Mouse (Mus musculus) heart, embryonic 12.5 days (tissue): ENCODE results near the gene Meiob. TPM values are rescaled to one million over a fixed set of nuclear protein-coding genes. Genes with fewer than 3 reads are reported as not detected.

Experiments
- ATAC-seq: fragments of 200-750 bp; cut with Nextera tagmentation; 2 replicates; pipeline ENCODE4 v1.8.0; 2017; ENCODE audit warnings: moderate TSS enrichment, moderate library complexity; ENCODE audit not compliant: insufficient number of reproducible peaks, low FRiP score
- H3K27ac ChIP-seq: fragments of 300-500 bp; sonication (generic); 2 replicates; pipeline ENCODE4 v1.5.1; 2016; ENCODE audit warnings: mild to moderate bottlenecking, moderate library complexity; ENCODE audit not compliant: poor library complexity, severe bottlenecking
- H3K27me3 ChIP-seq: fragments of 300-500 bp; sonication (generic); replicated peaks from 2 replicates; pipeline ENCODE4 v1.6.1; 2016; ENCODE audit warnings: mild to moderate bottlenecking, moderate library complexity
- H3K36me3 ChIP-seq: fragments of 300-500 bp; sonication (generic); 2 replicates; pipeline ENCODE4 v1.6.1; 2016; ENCODE audit warnings: mild to moderate bottlenecking, moderate library complexity
- H3K4me1 ChIP-seq: fragments of 300-500 bp; sonication (generic); replicated peaks from 2 replicates; pipeline ENCODE4 v1.6.1; 2016; ENCODE audit warnings: mild to moderate bottlenecking
- H3K4me2 ChIP-seq: fragments of 300-500 bp; sonication (generic); 2 replicates; pipeline ENCODE4 v1.6.1; 2016; ENCODE audit warnings: mild to moderate bottlenecking, moderate library complexity
- H3K4me3 ChIP-seq: fragments of 300-500 bp; sonication (generic); 2 replicates; pipeline ENCODE4 v1.5.1; 2016; ENCODE audit warnings: mild to moderate bottlenecking
- H3K9ac ChIP-seq: fragments of 300-500 bp; sonication (generic); 2 replicates; pipeline ENCODE4 v1.6.1; 2016; ENCODE audit warnings: mild to moderate bottlenecking, moderate library complexity
- H3K9me3 ChIP-seq: fragments of 300-500 bp; sonication (generic); replicated peaks from 2 replicates; pipeline ENCODE4 v1.6.1; 2016; ENCODE audit warnings: mild to moderate bottlenecking, moderate library complexity
- WGBS: fragments of 180-500 bp; shearing (Covaris S2); methylation state at CpG from one replicate; pipeline ENCODE4 v1.1.7; 2016; 5-methylcytosine and 5-hydroxymethylcytosine counted together
- polyA plus RNA-seq: library from polyadenylated mRNA; unstranded; fragments of >200 nt; fragmentation: Nextera tagmentation; extraction: Ambion mirVana; gene quantifications from 2 replicates; pipeline ENCODE4 v1.2.1, GENCODE M21; 2016

Gene Meiob
- polyA plus RNA-seq, 1 experiment from 2014 or later = not detected

DNA sequence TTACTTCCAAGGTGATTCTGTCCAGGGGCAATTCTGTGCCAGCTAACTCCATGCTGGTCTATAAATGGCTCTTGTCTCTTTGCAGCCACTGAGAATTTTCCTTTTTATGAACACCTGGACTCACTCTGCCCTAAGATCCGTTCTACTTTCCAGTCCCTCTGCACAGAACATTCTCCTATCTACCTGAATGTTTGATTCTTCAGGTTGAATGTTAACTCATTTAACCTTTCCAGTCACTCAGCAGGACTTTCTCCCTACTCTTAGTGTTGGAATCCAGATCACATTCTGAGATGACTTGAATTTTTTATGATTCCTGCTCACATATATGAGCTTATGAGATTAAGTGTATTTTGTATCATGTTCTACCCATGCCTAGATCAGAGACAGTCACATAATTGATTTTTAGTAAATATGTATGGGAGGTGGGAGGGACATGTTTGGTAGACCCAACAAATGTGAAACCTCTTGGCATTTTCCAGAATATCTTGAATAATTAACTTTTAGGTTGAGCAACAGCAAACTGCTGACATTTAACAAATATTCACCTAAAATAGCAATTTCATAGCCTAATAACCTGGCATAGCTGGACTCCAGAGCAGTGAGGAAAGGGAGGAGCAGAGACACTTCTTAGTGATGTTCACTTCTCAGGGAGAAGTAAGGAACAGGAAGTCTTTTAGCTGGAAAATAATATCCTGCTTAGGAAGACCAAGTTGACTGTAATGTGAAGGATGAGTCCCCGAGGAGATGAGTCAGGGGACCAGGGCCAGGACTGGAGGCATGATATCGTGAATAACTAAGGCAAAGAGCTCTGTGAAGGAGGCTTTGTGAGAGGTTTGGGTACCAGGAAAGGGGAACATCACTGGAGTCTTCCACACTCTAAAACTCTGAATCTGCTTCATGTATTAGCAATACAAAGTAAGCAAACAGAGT, 17.5 kb downstream of the Meiob start:
- no peak for ATAC-seq
- H3K36me3 ChIP-seq = no peaks in the 10 kb centered on the region
- H3K27ac ChIP-seq = no peak overlapping the region
- 38% methylated on average over 3 of the region's 3 CpGs for WGBS
- no peaks in the 10 kb centered on the region for H3K9me3 ChIP-seq
- H3K4me1 ChIP-seq = no peaks in the 10 kb centered on the region
- no peak overlapping the region for H3K4me2 ChIP-seq
- H3K9ac ChIP-seq = no peak overlapping the region
- H3K27me3 ChIP-seq = peaks cover 27% of the 10 kb centered on the region
- no peak overlapping the region for H3K4me3 ChIP-seq

DNA sequence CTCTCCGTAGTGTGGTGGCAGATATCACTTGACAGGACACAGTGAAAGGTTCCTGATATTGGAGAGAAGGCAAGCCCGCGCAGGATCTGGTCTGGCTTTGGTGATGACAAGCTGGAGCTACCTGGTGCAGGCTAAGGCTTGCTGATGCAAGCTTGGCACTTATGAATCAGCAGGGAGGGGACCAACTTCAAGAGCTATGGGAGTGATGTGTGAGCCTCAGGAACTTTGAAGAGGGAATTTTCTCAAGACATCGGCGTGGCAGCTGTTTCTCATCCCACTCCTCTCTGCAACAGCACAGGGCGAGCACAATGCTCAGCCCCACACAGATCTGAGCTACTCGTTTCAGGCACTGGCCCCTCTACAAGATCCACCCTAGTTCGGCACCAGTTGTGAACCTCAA, 35.8 kb downstream of the Meiob start, which contains the start of gene Hagh:
TSS of gene Hagh (plus strand) at position 302 of the 400 bp plus-strand sequence.
- no peak for ATAC-seq
- Histone ChIP-seq H3K9ac (no peak within 1 kb of the TSS), H3K36me3 (no peaks in the 10 kb centered on the region), H3K4me2 (no peak within 1 kb of the TSS), H3K27me3 (peaks cover 30% of the 10 kb centered on the region), H3K4me3 (no peak within 1 kb of the TSS), H3K27ac (no peak within 1 kb of the TSS), H3K4me1 (peaks cover 8% of the 10 kb centered on the region), H3K9me3 (no peaks in the 10 kb centered on the region)
- WGBS = 51% methylated on average over 8 of the region's 8 CpGs

DNA sequence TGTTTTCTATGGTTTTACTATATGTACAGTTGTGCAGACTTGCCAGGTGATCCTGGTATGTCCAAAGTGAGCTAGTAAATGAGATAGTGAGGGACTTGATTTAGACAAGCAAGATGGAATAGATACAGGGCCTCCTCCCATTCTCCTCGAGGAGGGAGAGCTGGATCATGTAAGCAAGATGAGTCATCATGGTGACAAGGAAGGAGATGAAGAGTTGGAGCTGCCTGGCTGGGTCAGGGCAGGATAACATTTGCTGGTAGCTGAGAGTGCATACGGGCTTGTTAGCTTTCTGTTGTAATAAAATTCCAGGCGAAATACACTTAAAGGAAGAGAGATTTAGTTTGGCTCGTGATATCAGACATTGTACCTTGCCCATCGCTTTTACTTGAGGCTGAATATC, 36.3 kb downstream of the Meiob start:
- Histone ChIP-seq H3K36me3 (no peaks in the 10 kb centered on the region), H3K9me3 (no peaks in the 10 kb centered on the region), H3K4me2 (no peak overlapping the region), H3K9ac (no peak overlapping the region), H3K27ac (no peak overlapping the region), H3K27me3 (peaks cover 30% of the 10 kb centered on the region), H3K4me1 (peaks cover 8% of the 10 kb centered on the region), H3K4me3 (no peak overlapping the region)
- ATAC-seq = no peak
- 48% methylated on average over 5 of the region's 5 CpGs for WGBS

DNA sequence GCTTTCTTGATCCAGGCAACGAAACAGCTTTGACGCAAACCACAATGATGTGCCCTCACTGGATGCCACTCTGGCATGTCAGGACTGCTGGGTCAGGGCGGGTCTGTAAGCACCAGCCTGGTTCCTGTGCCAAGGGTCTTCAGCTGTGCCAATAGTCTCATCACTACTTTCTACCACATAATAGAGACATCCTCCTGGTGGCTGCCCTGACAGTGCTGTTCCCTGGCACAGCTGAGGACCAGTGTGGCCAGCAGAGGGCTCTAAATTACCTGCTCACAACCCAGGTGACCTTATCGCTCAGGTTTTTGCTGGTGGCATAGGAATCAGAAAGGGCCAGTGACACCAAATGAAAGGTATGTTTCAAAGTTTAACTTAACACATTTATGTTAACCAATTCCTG, 37.0 kb downstream of the Meiob start:
- H3K4me2 ChIP-seq = no peak overlapping the region
- peaks cover 30% of the 10 kb centered on the region for H3K27me3 ChIP-seq
- no peak overlapping the region for H3K4me3 ChIP-seq
- H3K27ac ChIP-seq = no peak overlapping the region
- peaks cover 8% of the 10 kb centered on the region for H3K4me1 ChIP-seq
- no peak overlapping the region for H3K9ac ChIP-seq
- 48% methylated on average over 4 of the region's 4 CpGs for WGBS
- H3K9me3 ChIP-seq = no peaks in the 10 kb centered on the region
- ATAC-seq = no peak
- no peaks in the 10 kb centered on the region for H3K36me3 ChIP-seq

DNA sequence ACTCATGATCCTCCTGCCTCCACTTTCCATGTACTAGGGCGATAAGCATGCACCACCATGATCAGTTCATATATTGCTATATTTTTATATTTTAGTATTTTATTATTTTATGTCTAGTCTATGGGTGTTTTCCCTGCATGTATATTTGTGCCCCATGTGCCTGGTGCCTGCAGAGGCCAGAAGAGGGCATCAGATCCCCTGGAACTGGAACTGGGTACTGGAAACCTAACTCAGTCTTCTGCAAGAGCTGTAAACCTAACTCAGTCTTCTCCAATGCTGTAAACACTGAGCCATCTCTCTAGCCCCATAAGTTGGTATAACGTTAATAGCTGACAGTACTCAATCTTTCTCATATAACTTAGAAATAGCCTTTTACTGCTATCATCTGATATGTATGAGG, 38.5 kb downstream of the Meiob start:
- Histone ChIP-seq H3K27me3 (peaks cover 27% of the 10 kb centered on the region), H3K9me3 (no peaks in the 10 kb centered on the region), H3K27ac (no peak overlapping the region), H3K4me2 (no peak overlapping the region), H3K36me3 (no peaks in the 10 kb centered on the region), H3K4me3 (no peak overlapping the region), H3K4me1 (peaks cover 8% of the 10 kb centered on the region), H3K9ac (no peak overlapping the region)
- 47% methylated on average over 2 of the region's 2 CpGs for WGBS
- no peak for ATAC-seq

DNA sequence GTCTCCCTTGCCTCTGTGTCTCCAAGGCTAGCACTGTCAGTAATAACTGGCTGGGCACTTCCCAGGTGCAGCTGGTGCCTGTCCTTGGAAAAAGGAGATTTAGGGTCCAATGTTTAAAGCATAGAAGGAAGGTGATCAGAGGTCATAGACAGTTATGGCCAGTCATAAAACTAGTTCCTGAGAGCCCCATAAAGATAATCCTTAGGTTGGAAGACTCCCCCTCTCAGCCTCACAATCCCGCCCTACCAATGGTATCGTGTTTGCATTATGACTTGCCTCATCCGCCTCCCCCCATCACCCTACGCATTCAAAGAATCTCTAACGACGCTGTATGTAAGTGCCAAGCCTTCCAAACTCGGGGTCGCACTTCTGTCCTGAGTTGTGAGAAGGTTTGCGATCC, 40.4 kb downstream of the Meiob start:
- Histone ChIP-seq H3K4me1 (peaks cover 13% of the 10 kb centered on the region), H3K36me3 (no peaks in the 10 kb centered on the region), H3K4me2 (peak overlapping the region; percentile 19), H3K27ac (no peak overlapping the region), H3K9ac (no peak overlapping the region), H3K27me3 (peaks cover 18% of the 10 kb centered on the region), H3K4me3 (no peak overlapping the region), H3K9me3 (no peaks in the 10 kb centered on the region)
- no peak for ATAC-seq
- WGBS = 45% methylated on average over 9 of the region's 9 CpGs

DNA sequence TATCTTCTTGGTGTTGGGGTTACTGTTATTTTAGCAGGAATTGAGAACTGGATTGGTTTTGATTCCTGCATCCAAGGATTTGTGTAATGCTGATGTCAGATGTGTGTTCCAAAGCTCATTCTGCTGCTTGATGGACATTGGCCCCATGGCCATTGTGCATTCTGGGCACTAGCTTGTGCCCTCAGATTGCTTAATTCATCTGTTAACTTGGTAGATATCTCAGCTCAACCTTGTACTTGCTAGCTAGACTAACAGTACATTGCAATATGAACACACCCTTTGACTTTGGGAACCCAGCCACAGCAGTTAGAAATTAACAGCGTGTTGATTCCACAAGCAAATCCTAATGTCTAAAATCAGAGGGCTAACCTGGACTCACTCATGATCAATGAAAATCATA, 43.3 kb downstream of the Meiob start:
- H3K36me3 ChIP-seq = no peaks in the 10 kb centered on the region
- no peaks in the 10 kb centered on the region for H3K9me3 ChIP-seq
- peaks cover 14% of the 10 kb centered on the region for H3K27me3 ChIP-seq
- no peak overlapping the region for H3K9ac ChIP-seq
- peaks cover 23% of the 10 kb centered on the region for H3K4me1 ChIP-seq
- WGBS = 91% methylated on average over 1 of the region's 1 CpGs
- no peak overlapping the region for H3K4me3 ChIP-seq
- no peak for ATAC-seq
- peak overlapping the region; percentile 15; the same call in 1 of the 2 replicates for H3K4me2 ChIP-seq
- H3K27ac ChIP-seq = no peak overlapping the region

DNA sequence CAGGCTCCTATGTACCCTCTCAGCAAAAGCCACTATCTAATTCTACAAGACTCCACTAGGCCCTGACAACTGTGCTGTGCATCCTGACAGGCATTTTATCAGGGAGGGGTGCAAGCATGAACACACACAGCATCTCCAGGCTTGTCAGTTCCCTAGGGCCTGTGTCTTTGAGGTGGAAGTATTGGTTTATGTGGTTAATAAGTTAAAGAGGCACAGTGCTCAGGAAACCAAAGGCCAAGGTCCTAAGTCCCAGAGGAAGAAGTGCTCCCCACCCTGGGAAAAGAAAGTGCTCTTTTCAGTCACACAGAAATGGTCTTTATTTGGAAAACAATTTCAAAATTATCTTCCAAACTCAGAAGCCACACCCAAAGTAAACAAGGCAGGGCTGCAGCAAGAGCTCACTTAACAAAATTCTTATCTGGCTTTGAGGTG, 44.5 kb downstream of the Meiob start:
- Histone ChIP-seq H3K4me1 (peaks cover 23% of the 10 kb centered on the region), H3K27ac (peak overlapping the region; percentile 68), H3K36me3 (peaks cover 8% of the 10 kb centered on the region), H3K4me3 (peak overlapping the region; percentile 46), H3K4me2 (peak overlapping the region; percentile 76), H3K27me3 (peaks cover 14% of the 10 kb centered on the region), H3K9ac (peak overlapping the region; percentile 52), H3K9me3 (no peaks in the 10 kb centered on the region)
- ATAC-seq = no peak

DNA sequence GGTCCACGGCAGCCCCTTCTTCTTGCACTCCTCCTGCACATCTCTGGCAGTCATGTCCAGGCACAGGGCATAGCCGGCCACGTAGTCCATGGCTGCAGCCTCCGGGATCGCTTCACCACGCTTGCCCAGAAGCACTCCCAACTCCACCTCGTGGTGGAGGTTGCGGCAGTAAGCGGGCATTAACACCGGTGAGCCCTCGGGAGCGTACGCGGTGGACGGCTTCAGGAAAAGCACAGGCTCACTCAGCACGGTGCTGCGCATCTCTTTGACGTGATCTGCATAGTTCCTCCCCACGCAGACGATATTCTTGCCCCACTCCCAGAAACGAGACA, 45.6 kb downstream of the Meiob start:
- under 1% methylated on average over 21 of the region's 21 CpGs for WGBS
- peak overlapping the region; percentile 81 for H3K4me3 ChIP-seq

DNA sequence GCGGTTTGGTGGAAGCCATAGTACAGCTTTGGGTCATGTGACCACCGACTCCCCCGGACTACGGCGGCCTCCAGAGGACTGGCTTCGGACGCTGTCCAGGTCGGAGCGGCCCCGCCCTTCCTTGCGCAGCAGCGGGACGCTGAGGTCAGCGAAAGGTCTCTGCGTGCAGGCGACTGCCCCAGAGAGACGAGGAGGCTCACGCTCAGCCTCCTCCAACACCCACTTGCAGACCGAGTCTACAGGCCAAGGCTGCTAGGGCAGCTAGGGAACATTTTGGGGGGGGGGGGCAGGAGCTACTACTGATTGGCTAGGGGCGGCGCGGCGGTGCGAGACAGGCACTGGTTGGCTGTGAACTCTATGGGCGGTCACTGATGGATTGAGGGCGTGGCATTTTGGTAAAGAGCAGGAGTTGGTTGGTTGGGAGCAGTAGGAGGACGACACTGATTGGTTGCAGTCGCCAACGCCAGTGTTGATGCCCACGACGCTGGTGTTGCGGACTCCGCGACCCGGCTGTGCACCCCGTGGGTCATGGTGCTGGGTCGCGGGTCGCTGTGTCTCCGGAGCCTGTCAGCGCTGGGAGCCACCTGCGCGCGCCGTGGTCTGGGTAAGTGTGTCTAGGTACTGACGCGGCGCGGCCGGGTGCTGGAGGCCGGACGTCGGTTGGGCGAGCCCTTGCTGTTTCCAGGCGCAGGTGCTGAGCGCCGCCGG, 46.1 kb downstream of the Meiob start, which contains the start of gene Fahd1:
TSS of gene Fahd1 (minus strand) at position 300 of the 708 bp plus-strand sequence.
- H3K9me3 ChIP-seq = no peaks in the 10 kb centered on the region
- peaks cover 15% of the 10 kb centered on the region for H3K4me1 ChIP-seq
- ATAC-seq = peak; percentile 99
- peak within 1 kb of the TSS; percentile 94 for H3K4me2 ChIP-seq
- peak within 1 kb of the TSS; percentile 91 for H3K9ac ChIP-seq
- H3K27me3 ChIP-seq = peaks cover 9% of the 10 kb centered on the region; the same call in 1 of the 2 replicates
- peak within 1 kb of the TSS; percentile 98 for H3K27ac ChIP-seq
- H3K4me3 ChIP-seq = peak within 1 kb of the TSS; percentile 81
- peaks cover 12% of the 10 kb centered on the region for H3K36me3 ChIP-seq
- under 1% methylated on average over 58 of the region's 58 CpGs for WGBS

More for the DNA sequence above, 45.6 kb downstream of the Meiob start:
- H3K9me3 ChIP-seq = no peaks in the 10 kb centered on the region
- peaks cover 17% of the 10 kb centered on the region for H3K4me1 ChIP-seq
- peak overlapping the region; percentile 94 for H3K4me2 ChIP-seq
- peak; percentile 63; the same call in 1 of the 2 replicates for ATAC-seq
- peaks cover 12% of the 10 kb centered on the region for H3K36me3 ChIP-seq
- H3K27ac ChIP-seq = peak overlapping the region; percentile 98
- H3K9ac ChIP-seq = peak overlapping the region; percentile 91
- H3K27me3 ChIP-seq = peaks cover 9% of the 10 kb centered on the region; the same call in 1 of the 2 replicates

DNA sequence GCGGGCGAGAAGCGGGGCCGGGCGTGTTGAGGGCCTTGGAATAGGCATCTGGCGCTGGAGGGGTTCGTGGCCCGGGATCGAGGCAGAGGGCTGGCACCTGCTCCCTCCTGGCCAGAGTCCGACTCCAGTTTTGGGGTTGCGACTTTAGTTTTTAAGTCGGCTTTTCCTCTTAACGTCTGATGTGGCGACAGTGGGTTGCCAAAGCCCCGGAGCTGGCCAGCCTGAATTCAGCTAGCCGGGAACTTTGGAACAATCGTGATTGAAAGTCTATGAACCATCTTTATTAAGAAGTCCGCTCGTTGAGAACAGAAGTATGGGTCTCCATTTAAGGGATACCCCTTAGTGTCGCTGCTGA, 46.7 kb downstream of the Meiob start:
- peak overlapping the region; percentile 94 for H3K4me2 ChIP-seq
- ATAC-seq = no peak
- peaks cover 14% of the 10 kb centered on the region for H3K36me3 ChIP-seq
- no peaks in the 10 kb centered on the region for H3K9me3 ChIP-seq
- H3K27me3 ChIP-seq = peaks cover 9% of the 10 kb centered on the region; the same call in 1 of the 2 replicates
- H3K4me1 ChIP-seq = peaks cover 15% of the 10 kb centered on the region
- H3K4me3 ChIP-seq = peak overlapping the region; percentile 81
- peak overlapping the region; percentile 32; the same call in 1 of the 2 replicates for H3K27ac ChIP-seq
- 3% methylated on average over 20 of the region's 20 CpGs for WGBS
- peak overlapping the region; percentile 91 for H3K9ac ChIP-seq
